Mouse (Mus musculus) thymus, adult 2 months (tissue): ENCODE measurements around the gene Vmn1r5. TPM values are rescaled to one million over a fixed set of nuclear protein-coding genes. Genes with fewer than 3 reads are reported as not detected.

Experiments used
- DNase-seq: peaks from one replicate; pipeline ENCODE4 v3.0.0; 2021
- H3K27ac ChIP-seq: fragments of 200-500 bp; 2 replicates; pipeline ENCODE4 v1.5.1; 2012; ENCODE audit warnings: low read length, control low read depth; ENCODE audit not compliant: control insufficient read depth, insufficient read depth
- H3K27me3 ChIP-seq: fragments of 200-500 bp; 2 replicates; pipeline ENCODE4 v1.6.1; 2012; ENCODE audit warnings: mild to moderate bottlenecking, low read length, moderate library complexity, mixed read lengths; ENCODE audit not compliant: control insufficient read depth, insufficient read depth
- H3K36me3 ChIP-seq: fragments of 200-500 bp; 2 replicates; pipeline ENCODE4 v1.6.1; 2012; ENCODE audit warnings: mild to moderate bottlenecking, low read length, moderate library complexity; ENCODE audit not compliant: control insufficient read depth, insufficient read depth
- H3K4me1 ChIP-seq: fragments of 200-500 bp; replicated peaks from 2 replicates; pipeline ENCODE4 v1.6.1; 2012; ENCODE audit warnings: low read length; ENCODE audit not compliant: control insufficient read depth, insufficient read depth
- H3K4me3 ChIP-seq: fragments of 200-500 bp; 2 replicates; pipeline ENCODE4 v1.5.1; 2012; ENCODE audit warnings: mild to moderate bottlenecking, low read length, control low read depth, moderate library complexity; ENCODE audit not compliant: control insufficient read depth, insufficient read depth
- CTCF ChIP-seq: fragments of 200-500 bp; IDR thresholded peaks from 2 replicates; pipeline ENCODE4 v1.5.1; 2012; ENCODE audit warnings: mild to moderate bottlenecking, control low read depth, low read length, moderate library complexity, borderline replicate concordance; ENCODE audit not compliant: control insufficient read depth, poor library complexity, insufficient read depth; ENCODE audit errors: extremely low read depth
- POLR2A ChIP-seq: fragments of 200-500 bp; IDR thresholded peaks from 2 replicates; pipeline ENCODE4 v1.6.1; 2012; ENCODE audit warnings: mild to moderate bottlenecking, low read length, control low read depth, moderate library complexity; ENCODE audit not compliant: control insufficient read depth, poor library complexity, insufficient read depth; ENCODE audit errors: extremely low read depth
- WGBS: fragments of 180-500 bp; shearing (Covaris S2); methylation state at CpG from one replicate; pipeline ENCODE4 v1.1.7; 2018; 5-methylcytosine and 5-hydroxymethylcytosine counted together
- polyA plus RNA-seq: library from polyadenylated mRNA; depleted of rRNA; stranded (reverse); fragments of >200 nt; gene quantifications from 2 replicates; pipeline ENCODE4 v1.2.3, GENCODE M21; 2012; rRNA removed

Gene Vmn1r5
- polyA plus RNA-seq: not detected in 2 replicates

- no peaks in the 10 kb centered on the region for H3K4me1 ChIP-seq
- TF ChIP-seq POLR2A (no peak), CTCF (no peak)
- no peaks in the 10 kb centered on the region for H3K27me3 ChIP-seq
- no peak within 1 kb of the TSS for H3K4me3 ChIP-seq
- no peaks in the 10 kb centered on the region for H3K36me3 ChIP-seq
- H3K27ac ChIP-seq: no peak within 1 kb of the TSS
- no peak for DNase-seq
These were observed at the start of gene Vmn1r5 for GRCm38 (mm10) chr6:56969973-56970372. Gene Vmn1r5 (plus strand): TSS chr6:56970273.

- 0% methylated on average over 25 of the region's 25 CpGs for WGBS
- no peak for TF ChIP-seq CTCF
- Histone ChIP-seq H3K4me1 (peaks cover 9% of the 10 kb centered on the region), H3K27ac (peak overlapping the region; percentile 10; the same call in 1 of the 2 replicates), H3K36me3 (no peaks in the 10 kb centered on the region), H3K4me3 (peak overlapping the region; percentile 95), H3K27me3 (no peaks in the 10 kb centered on the region)
- DNase-seq: no peak
These were observed 46.7 kb upstream of the Vmn1r5 start for GRCm38 (mm10) chr6:56923331-56923725.

GRCm38 (mm10) chr6:56923726-56924707 lies 46.1 kb upstream of the Vmn1r5 start, which contains the start of the genes Nt5c3 and Vmn1r4:
Gene Nt5c3 (minus strand): TSS chr6:56923932.
Gene Vmn1r4 (plus strand): TSS chr6:56924015.
- Histone ChIP-seq H3K4me1 (peaks cover 7% of the 10 kb centered on the region), H3K4me3 (peak within 1 kb of the TSS; percentile 95), H3K27me3 (no peaks in the 10 kb centered on the region), H3K36me3 (no peaks in the 10 kb centered on the region), H3K27ac (peak within 1 kb of the TSS; percentile 86)
- TF ChIP-seq POLR2A (peak; percentile 75), CTCF (peak; percentile 58; the same call in 1 of the 2 replicates)
- 6% methylated on average over 64 of the region's 64 CpGs for WGBS
- DNase-seq: peak; percentile 93

- TF ChIP-seq CTCF (no peak), POLR2A (no peak)
- Histone ChIP-seq H3K4me1 (no peaks in the 10 kb centered on the region), H3K27ac (no peak overlapping the region), H3K27me3 (no peaks in the 10 kb centered on the region), H3K36me3 (no peaks in the 10 kb centered on the region), H3K4me3 (no peak overlapping the region)
- 53% methylated on average over 4 of the region's 4 CpGs for WGBS
- no peak for DNase-seq
These were observed 38.2 kb upstream of the Vmn1r5 start for GRCm38 (mm10) chr6:56931648-56932415.

- Histone ChIP-seq H3K4me3 (no peak overlapping the region), H3K36me3 (no peaks in the 10 kb centered on the region), H3K27ac (no peak overlapping the region), H3K4me1 (no peaks in the 10 kb centered on the region), H3K27me3 (no peaks in the 10 kb centered on the region)
- no peak for TF ChIP-seq POLR2A
- TF ChIP-seq CTCF: no peak
- 75% methylated on average over 2 of the region's 2 CpGs for WGBS
- DNase-seq: no peak
These were observed 37.6 kb upstream of the Vmn1r5 start for GRCm38 (mm10) chr6:56932464-56932863.

GRCm38 (mm10) chr6:56934366-56934765 lies 35.7 kb upstream of the Vmn1r5 start:
- no peak overlapping the region for H3K4me3 ChIP-seq
- no peak for DNase-seq
- H3K27ac ChIP-seq: no peak overlapping the region
- H3K27me3 ChIP-seq: no peaks in the 10 kb centered on the region
- H3K36me3 ChIP-seq: no peaks in the 10 kb centered on the region
- no peaks in the 10 kb centered on the region for H3K4me1 ChIP-seq
- WGBS: 73% methylated on average over 4 of the region's 4 CpGs
- no peak for TF ChIP-seq POLR2A
